Mouse (Mus musculus) NIH3T3 (cell line): ENCODE measurements at regions not wholly inside any gene's neighbourhood (a gene's known extent, or its start where the extent isn't known, plus 50 kb on each side); places are given as distances from the start of the nearest gene placed in this dataset.

Experiments used
- DNase-seq: peaks from one replicate; pipeline ENCODE4 v3.0.0-alpha.2; 2012; ENCODE audit warnings: low read depth

- DNase-seq = peak; percentile 25
Observed at GRCm38 (mm10) chr1:110336303-110336702, 354.1 kb downstream of the Cdh7 start.
